Mouse (Mus musculus): Measurements from ENCODE around the gene Fgfr2.

The Fgfr2 gene

DNA sequence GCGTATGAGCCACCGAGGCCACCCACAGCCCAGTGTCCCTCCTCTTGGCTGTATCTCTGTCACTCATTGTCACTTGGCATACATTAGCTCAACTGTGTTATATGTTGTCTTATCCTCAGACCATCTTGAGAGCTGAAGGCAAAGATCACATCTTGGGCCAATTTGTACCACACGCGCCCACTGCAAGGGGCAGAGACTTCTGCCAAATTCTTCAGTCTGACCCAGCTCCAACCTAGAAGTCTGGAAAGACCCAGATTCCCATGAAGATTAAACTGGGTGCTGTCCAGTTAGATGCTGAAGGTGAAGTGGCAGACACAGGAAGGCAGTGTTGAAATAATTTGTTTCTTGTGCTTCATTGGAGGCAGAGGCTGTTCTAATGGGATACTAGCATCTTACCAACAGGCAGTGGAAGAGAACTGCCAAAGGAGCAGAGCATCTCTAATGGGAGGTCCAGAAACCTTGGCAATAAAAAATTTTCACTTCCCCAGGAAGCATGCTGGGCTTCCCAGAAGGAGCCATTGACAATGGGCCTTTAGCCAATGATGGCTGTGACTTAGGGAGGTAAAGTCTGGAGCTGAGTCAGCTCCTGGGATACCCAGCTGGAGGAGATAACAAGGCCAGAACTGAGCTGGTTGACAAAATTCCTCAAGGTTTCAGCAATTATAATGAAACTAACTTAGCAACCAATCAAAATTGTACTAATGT is 514.7 kb downstream of the Fgfr2 start:
- DNase-seq (ENCODE audit: low spot score): no peak

DNA sequence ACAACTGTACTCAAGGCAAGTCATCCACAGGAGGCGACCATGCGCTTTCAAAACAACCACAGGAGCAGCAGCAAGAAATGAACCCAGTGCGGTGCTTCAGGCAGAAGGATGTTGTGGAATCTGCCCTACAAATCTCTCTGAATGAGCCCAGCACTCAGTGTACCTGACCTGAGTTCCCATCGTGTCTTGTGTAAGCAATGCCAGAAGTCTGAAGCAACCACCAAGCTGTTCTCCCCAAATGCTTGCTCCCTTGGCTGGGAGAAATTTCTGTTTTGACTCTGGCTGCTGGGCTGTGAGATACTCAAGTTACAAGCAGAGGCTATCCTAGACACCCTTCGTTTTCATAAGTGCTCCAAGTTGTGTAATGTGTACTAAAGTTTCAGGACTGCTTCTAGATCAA is 517.5 kb downstream of the Fgfr2 start:
- no peak for DNase-seq (ENCODE audit: low spot score)

- no peak for DNase-seq (ENCODE audit: low spot score)
Observed at GRCm38 (mm10) chr7:132604720-132605119, 518.4 kb downstream of the Fgfr2 start.

GRCm38 (mm10) chr7:132600926-132601325 is 522.2 kb downstream of the Fgfr2 start:
- DNase-seq (ENCODE audit: low spot score): no peak

DNA sequence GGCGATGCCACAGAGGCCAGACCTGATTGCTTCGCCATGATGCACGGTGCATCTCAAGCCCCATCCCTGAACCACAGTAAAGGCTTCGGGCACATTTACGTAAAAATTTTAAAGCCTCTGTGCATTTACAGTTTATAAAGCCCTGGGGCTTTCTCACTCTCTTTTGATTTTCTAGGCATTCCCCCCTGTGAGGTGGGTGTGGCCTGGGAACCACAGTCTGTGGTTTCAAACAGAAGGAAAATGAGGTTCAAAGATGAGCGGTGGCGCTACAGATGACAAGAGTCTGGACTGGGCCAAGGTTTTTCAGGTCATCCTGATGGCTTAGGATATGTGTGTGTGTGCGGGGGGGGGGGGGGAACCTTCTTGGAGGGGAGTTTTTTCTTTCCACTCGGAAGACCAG is 523.1 kb downstream of the Fgfr2 start:
- DNase-seq (ENCODE audit: low spot score): no peak

GRCm38 (mm10) chr7:132599071-132599975 is 523.8 kb downstream of the Fgfr2 start, which contains the start of gene Nkx1-2:
TSS of gene Nkx1-2 (minus strand) at chr7:132599637.
- no peak for DNase-seq (ENCODE audit: low spot score)

GRCm38 (mm10) chr7:132597251-132598041 is 525.7 kb downstream of the Fgfr2 start:
- DNase-seq (ENCODE audit: low spot score): no peak

GRCm38 (mm10) chr7:132596557-132597250 is 526.4 kb downstream of the Fgfr2 start:
- DNase-seq (ENCODE audit: low spot score): no peak

DNA sequence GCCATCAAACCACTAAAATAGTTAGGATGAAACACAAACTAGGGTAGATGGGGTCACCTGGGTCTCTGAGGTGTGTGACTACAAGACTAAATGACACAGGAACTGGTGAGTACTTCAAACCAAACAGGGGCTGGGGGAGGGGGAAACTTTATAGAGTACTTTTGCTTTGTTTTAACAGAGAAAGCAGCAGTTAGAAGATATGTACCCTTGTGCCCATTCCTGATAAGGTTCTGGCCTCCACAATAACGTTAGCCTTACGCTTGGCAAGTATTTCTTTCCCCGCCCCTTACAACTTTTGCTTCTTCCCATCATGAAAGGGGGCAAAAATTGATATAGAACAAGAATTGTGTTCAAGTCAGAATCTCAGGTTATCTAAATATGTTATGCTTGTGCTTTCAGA is 527.4 kb downstream of the Fgfr2 start:
- DNase-seq (ENCODE audit: low spot score): no peak

GRCm38 (mm10) chr7:132594325-132594724 is 528.8 kb downstream of the Fgfr2 start:
- no peak for DNase-seq (ENCODE audit: low spot score)

DNA sequence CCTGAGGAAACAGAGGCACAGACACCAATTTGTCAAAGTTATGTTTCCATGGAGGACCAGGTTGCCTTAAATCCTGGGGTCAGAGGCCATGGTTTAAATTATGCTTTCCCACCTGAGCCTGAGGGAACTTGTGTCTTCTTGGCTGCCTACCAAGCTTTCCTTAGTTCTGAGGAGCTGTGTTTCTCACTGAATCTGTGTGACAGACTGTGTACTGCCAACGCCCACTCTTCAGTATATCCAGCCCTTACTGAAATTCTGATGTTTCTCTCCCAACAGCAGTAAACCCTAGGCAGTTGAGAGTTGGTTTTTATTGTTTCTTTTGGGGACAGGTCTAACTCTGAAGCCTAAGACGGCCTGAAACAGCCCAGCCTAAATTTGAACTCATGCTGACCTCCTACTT is 529.4 kb downstream of the Fgfr2 start:
- no peak for DNase-seq (ENCODE audit: low spot score)

DNA sequence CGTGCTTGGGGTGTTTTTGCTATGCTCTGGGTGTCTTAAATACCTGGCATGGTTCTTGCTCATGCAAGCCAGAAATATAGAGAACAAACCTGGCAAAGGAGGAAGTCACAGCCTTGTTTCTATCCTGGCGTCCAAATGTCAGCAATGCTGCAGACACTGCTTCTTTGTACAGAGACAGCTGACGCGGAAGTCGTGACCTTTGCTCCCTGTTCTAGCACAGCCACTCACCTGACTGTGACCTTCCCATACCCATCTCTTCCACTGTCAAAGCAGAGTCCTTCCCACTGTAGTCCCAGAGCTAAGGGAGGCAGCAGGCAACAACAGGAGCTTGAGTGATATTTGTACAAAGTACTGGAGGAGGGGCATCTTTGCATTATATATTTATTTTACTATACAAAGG is 533.5 kb downstream of the Fgfr2 start:
- DNase-seq (ENCODE audit: low spot score): no peak

- DNase-seq (ENCODE audit: low spot score): no peak
Observed at GRCm38 (mm10) chr7:132587167-132587566, 536.0 kb downstream of the Fgfr2 start.

DNA sequence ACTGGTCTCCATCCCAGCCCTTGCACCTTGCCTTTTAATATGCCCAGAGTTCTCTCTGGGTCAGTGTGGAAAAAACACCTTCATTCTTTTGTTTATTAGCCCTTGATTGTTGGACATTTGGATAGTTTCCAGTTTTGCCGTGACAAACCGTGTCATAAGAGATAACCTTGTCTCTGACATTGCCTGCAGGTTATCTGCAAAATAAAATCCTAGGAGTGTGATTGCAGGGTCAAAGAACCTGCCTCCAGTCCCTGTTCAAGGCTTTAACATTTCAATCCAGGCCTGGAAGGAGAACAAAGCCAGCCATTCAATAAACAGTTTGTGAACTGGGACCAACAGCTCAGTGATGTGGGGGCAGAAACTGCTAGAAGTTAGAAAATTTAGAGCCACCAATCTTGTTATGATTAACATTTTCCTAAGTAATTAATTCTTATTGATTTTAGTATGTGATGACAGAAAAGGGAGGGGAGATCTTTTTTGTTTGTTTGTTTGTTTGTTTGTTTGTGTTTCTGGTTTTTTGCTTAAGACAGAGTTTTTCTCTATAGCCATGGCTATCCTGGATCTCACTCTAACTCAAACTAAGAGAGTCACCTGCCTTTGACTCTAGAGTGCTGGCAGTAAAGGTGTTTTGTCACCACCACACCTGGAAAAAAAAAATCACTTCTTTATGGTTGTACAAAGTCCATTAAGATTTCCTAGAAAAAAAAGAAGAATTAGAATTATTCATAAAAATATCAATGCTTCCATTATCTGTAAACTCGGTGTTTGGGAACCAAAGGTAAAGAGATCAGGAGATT is 537.3 kb downstream of the Fgfr2 start:
- no peak for DNase-seq (ENCODE audit: low spot score)

- no peak for DNase-seq (ENCODE audit: low spot score)
Observed at GRCm38 (mm10) chr7:132581441-132581840, 541.7 kb downstream of the Fgfr2 start.

- no peak for DNase-seq (ENCODE audit: low spot score)
Observed at GRCm38 (mm10) chr7:132580511-132580910, 542.6 kb downstream of the Fgfr2 start.

DNA sequence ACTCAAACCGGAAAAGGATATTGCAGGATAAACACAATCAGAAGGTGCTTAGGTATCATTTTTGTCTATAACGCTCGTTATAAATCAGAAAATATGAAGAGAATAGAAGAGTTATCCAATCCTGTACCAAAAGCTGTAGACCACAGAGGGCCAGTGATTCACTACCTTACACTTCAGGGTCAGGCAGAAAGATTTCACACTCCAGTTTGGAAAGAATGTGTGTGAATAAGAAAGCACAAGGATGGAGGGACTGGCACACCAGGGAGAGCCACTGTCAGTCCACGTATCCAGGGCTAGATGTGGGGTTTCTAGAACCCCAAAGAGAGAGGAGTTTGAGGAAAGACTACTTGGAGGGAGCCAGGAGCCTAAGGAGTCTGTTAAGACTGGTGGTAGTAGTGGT is 546.3 kb downstream of the Fgfr2 start:
- DNase-seq (ENCODE audit: low spot score): no peak

DNA sequence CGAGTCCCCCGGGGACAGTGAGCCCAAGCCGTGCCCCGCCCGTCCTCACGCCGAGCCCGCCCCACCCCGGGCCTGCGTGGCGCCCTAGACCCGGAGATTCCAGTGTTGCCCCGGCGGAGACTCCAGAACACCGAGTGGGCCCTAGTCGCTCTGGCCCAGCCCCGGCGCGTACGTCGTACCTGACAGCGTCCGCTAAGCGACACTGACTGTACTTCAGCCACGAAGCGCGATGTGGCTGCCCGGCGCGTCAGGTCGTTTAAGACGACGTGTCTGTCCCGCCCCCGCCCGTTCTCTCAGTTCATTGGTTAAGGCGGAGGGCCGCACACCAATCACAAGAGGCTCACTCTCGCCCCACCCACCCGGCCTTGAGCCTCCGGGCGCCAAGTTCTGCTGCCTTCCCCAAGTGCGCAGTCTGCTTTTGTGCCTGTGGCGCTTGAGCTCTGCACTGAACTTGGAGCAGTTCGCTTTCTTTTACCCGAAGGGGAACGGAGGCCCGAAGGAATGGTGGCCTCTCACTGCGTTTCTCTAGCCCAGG is 547.0 kb downstream of the Fgfr2 start, which contains the start of gene Oat:
Oat (minus strand) TSS at position 283 of the 535 bp plus-strand sequence.
- peak; percentile 90 for DNase-seq (ENCODE audit: low spot score)

DNA sequence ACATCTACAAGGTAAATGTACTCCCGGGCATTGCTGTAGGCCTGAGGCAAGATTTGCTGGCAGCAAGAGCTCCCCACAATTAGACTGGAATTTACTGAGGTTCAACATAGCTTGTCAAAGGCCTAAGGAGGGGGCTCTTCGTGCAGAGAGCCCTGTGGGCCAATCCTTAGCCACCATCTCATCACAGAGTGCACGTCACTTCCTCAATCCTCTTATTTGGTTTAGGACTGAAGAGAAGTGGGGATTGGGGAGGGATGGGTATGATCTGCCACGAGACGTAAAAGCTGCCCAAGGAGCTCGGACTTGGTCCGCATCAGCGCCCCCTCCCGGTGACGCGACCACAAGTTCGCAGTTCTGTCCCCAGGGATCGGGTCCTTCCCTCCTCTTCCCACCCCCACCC is 547.5 kb downstream of the Fgfr2 start:
- DNase-seq (ENCODE audit: low spot score): peak; percentile 58

GRCm38 (mm10) chr7:132574646-132575045 is 548.5 kb downstream of the Fgfr2 start:
- no peak for DNase-seq (ENCODE audit: low spot score)

DNA sequence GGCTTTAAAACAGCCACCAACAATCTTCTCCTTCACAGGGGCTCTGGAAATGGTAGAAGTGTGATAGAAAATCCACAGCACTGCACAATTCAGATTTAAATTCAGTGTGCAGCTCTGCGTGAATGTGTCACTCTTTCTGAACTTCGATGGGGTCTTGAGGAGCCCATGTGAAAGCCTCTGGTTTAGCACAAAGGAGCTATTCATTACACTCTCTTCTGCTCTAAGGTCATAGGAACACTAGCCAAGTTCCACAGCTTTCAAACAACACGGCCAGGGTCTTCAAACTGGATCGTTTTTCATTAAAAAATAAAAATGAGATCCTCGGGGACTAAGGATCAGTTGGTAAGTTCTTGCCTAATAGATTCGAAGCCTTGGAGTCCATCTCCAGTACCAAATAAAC is 549.9 kb downstream of the Fgfr2 start:
- no peak for DNase-seq (ENCODE audit: low spot score)
